Mouse (Mus musculus) embryo, embryonic 10.5 days (tissue): ENCODE measurements around the gene Kcnd3.
A peak's percentile ranks its signal among the peaks of the same experiment; 100 is the strongest.

Experiments
- DNase-seq: peaks from one replicate; pipeline ENCODE4 v3.0.0-alpha.2; 2015; ENCODE audit warnings: low spot score

Gene Kcnd3

GRCm38 (mm10) chr3:105457657-105458056 is 5.5 kb downstream of the Kcnd3 start:
- DNase-seq: no peak

DNA sequence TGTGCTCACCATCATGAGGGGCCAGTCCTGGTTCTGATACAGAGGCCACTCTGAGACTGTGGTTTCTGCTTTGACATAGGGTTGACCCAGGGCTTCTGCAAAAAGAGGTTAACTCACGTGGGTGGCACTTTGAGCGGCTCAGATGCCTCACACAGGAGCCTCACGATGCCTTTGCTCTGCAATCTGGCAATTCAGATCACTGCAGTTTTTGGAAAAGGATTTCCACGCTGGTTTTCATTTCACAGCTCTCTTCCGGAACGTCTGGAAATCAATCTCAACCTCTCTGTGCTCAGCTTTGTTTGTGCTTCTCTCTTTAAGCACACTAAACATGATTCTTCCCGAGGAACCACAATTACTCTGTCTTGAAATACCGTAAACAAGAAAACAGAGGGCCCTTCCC is 14.4 kb downstream of the Kcnd3 start:
- DNase-seq: no peak

DNA sequence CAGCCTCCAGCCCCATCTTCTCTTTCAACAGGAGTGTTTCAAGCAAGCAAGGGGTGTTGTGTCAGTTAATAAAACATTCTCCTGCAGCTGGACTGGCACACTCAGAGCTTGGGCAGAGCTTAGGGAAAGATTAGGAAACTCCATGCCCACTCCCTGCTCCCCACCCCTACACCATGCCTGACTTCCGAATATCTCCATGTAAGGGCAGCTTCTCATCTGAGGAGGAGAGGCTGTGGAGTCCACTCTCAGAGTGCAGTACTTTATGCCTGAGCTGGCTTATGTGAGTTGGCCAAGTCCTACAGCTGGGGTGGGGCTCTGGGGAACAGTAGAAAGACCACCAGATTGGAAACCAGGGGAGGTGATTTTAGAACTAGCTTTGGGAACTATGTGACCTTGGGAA is 20.4 kb downstream of the Kcnd3 start:
- no peak for DNase-seq

- DNase-seq: no peak
These were observed 24.3 kb downstream of the Kcnd3 start for GRCm38 (mm10) chr3:105476408-105476807.

- no peak for DNase-seq
These were observed 26.7 kb downstream of the Kcnd3 start for GRCm38 (mm10) chr3:105478876-105479275.

DNA sequence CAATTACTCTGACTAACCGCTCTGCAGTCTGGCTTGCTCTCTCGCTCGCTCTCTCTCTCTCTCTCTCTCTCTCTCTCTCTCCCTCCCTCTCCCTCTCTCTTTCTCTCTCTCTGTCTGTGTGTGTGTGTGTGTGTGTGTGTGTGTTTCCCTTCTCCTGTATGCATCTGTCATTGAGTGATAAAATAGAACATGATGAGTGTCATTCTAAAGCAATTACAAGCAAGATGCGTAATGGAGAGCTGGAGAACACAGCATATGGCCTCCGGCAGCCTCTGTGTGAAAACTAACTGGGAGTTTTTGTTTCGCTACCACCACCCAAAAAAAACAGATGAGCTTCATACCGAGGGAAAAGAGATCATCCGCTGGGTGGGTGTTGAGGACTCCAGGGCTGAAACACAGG is 29.3 kb downstream of the Kcnd3 start:
- DNase-seq: no peak

DNA sequence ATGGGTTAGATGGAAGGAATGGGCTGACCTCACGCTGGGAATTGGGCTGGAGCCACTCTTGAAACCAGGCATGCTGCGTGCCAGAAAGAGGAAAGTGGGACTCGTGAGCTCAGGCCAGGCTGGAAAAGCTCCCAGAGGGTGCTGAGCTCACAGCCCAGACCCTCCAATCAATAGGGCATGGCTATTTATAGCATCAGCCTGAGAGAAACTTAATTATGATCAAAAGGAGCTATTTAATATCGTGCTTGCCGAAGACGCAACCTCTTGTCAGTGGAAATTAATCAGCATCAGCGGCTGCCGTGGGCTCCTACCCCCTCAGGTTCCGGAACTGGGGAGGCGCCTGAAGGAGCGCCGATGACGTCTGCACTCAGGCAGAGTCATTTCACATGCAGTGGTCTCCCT is 31.5 kb downstream of the Kcnd3 start:
- DNase-seq: no peak

- peak; percentile 55 for DNase-seq
These were observed 35.0 kb downstream of the Kcnd3 start for GRCm38 (mm10) chr3:105487171-105487570.

DNA sequence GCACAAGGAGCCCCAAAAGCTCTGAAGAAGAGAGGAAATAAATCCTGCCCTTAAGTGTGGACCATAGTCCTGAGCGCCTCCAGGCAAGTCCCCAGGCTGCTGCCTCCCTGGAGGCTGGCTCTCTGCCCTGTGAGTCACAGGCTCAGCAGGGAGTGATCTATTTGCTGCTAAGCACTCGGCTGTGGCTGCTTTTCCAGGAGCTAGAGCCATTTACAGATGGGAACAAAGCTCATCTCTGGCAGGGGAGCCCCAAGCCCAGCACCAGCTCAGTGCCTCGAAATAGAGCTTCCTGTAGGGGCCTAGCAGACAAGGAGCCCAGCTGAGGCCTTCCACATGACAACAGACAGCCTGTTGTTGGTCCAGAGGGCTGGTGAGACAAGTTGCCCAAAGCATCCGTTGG is 37.5 kb downstream of the Kcnd3 start:
- no peak for DNase-seq

DNA sequence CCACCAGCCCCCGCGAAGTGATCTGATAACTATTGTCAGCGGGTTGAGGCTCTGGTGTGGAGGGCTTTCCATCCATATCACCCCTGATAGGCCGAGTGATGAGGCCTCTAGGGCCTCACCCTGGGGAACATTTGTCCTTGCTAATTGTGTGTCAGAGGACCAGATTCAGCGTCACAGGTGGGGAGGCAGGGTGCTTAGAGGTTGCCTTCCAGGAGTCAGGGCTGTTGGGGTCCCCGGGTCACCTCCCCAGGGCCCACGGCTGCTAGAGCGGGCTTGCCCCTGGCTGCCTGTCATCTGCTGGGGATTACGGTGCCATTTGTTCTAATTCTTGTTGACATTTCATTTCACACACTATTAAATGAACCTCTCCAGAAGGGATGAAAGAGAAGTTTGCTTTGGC is 42.8 kb downstream of the Kcnd3 start:
- DNase-seq: peak; percentile 45

GRCm38 (mm10) chr3:105496216-105496615 is 44.1 kb downstream of the Kcnd3 start:
- DNase-seq: no peak

DNA sequence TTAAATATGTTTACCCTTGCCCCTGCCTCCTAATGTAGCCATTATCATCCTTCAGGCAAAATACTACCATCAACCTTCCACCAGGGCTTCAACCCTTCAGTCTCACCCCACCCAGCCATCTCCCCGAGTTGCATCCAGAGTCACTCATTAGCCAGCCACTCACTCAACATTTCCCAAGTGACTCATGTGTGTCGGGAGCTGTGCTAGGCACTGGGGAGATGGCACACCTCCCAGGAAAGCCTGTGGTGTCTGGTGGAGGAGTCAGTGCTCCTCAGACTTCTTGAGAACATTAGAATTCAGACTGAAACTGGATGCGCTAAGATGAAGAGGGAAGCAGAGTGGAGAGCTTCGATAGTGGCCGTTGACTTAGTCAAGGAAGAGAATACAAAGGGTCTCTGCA is 44.8 kb downstream of the Kcnd3 start:
- no peak for DNase-seq

- DNase-seq: no peak
These were observed 48.9 kb downstream of the Kcnd3 start for GRCm38 (mm10) chr3:105501071-105501470.

- DNase-seq: no peak
These were observed 52.1 kb downstream of the Kcnd3 start for GRCm38 (mm10) chr3:105504272-105504671.

DNA sequence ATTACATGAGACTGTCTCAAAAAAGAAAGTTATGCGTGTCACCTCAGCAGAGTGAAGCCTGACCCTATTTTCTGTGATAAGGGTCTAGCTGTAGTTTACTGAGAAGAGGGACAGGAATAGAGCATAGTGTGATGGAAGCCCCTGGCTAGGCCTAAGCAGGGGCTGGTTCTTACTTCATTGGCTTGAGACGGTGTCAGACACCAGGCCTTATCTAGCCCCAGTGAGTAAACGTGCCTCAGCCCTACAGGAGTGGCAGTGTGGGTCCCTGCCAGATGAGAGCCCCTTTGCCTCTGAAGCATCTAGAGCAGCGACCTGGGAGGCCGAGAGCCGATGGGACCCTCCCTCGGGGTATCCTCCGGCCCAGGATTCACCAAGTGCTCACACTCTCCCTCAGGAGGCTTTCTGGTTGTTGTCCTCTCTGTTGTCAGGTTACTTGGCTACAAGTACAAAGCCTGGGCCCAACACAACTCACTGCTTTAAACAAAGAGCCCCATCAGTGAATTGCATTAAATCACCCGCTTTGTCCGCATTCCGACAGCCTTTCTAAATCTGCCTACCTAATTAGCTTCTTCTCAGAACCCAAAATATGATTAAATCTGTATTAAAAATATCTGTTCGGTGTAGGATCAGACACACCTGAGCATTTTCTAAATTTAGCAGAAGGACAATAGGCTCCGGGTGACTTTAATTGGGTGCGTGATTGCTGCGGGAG is 53.2 kb downstream of the Kcnd3 start:
- DNase-seq: no peak

GRCm38 (mm10) chr3:105505873-105506170 is 53.7 kb downstream of the Kcnd3 start:
- no peak for DNase-seq

- no peak for DNase-seq
These were observed 54.5 kb downstream of the Kcnd3 start for GRCm38 (mm10) chr3:105506592-105506991.

GRCm38 (mm10) chr3:105509321-105509720 is 57.2 kb downstream of the Kcnd3 start:
- DNase-seq: no peak

GRCm38 (mm10) chr3:105511836-105512235 is 59.7 kb downstream of the Kcnd3 start:
- DNase-seq: no peak

DNA sequence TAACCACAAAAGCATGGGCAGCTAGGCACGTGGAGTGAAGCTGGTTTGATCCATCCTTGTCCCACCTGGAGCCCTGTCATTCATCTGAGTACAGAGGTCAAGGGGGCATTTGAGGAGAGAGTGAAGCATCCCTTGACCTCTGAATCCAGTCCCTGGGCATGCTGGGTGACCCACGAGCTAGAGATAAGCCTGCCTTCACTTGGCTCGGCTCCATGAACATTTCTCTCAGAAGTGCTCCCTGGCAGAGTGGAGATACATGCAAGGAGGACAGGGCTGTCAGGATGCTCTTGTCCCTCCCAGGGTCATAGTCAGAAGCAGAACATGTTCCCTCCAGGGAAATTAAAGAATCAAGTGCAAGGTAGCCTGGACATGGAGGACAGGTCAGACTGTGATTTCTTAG is 62.1 kb downstream of the Kcnd3 start:
- no peak for DNase-seq

- DNase-seq: no peak
These were observed 62.9 kb downstream of the Kcnd3 start for GRCm38 (mm10) chr3:105515035-105515434.

GRCm38 (mm10) chr3:105515640-105516039 is 63.5 kb downstream of the Kcnd3 start:
- DNase-seq: no peak

GRCm38 (mm10) chr3:105520446-105520845 is 68.3 kb downstream of the Kcnd3 start:
- DNase-seq: no peak

DNA sequence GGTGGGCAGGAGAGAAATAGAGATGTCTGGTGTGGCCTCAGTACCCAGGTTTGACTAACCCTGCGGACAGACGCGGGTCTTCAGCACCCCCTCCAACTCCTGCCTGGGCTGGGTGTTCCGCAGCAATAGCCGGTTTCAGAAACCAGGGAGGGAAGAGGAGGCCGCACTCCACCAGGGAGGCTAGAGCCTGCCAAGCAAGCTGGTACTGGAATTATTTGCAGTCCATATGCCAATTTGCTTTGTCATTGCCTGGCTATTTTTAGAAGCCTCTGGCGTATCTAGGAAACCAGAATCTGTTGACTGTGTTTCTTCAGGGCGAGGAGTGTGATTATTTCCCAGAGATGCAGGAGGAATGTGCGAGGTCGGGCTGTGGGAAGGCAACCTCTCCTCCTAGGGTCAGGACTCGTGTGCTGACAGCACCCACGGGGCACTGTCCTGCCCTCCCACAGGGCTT is 69.1 kb downstream of the Kcnd3 start:
- DNase-seq: no peak

DNA sequence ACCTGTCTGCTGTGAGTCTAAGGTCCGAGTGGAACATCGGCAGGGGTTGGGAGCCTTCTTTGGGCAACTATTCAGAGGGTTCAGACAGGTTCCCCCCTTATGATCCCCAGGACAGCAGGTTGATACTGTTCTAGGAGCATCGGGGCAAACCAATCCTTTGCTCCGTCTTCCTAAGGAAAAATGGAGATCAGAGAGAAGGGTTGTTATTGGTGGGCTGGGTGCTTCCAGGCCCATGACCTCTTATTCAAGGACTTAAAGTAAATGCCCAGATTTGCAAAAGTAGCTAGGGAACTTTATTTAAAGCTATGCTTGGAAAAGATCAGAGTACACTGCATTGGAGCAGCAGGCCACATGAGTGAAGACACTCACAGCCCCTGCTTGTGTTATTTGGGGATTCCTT is 69.5 kb downstream of the Kcnd3 start:
- no peak for DNase-seq
